Mouse (Mus musculus) ES-E14 (cell line): Measurements from ENCODE around the gene Bola2.

Source experiments
- CHD2 ChIP-seq: IDR thresholded peaks from 2 replicates; pipeline ENCODE4 v1.6.1; 2014; ENCODE audit warnings: mild to moderate bottlenecking, low read depth, low read length, inconsistent platforms
- HCFC1 ChIP-seq: IDR thresholded peaks from 2 replicates; pipeline ENCODE4 v1.6.1; 2012; ENCODE audit warnings: low read length, inconsistent platforms, borderline replicate concordance; ENCODE audit not compliant: insufficient read depth
- MAFK ChIP-seq: IDR thresholded peaks from 2 replicates; pipeline ENCODE4 v1.6.1; 2014; ENCODE audit warnings: mild to moderate bottlenecking, low read depth, low read length, inconsistent platforms; ENCODE audit not compliant: insufficient read depth
- ZC3H11A ChIP-seq: IDR thresholded peaks from 2 replicates; pipeline ENCODE4 v1.6.1; 2012; ENCODE audit warnings: low read depth, mild to moderate bottlenecking, inconsistent platforms, low read length, borderline replicate concordance
- ZNF384 ChIP-seq: IDR thresholded peaks from 2 replicates; pipeline ENCODE4 v1.6.1; 2012; ENCODE audit warnings: low read depth, low read length, inconsistent platforms

GRCm38 (mm10) chr7:126681221-126681620 lies 14.0 kb upstream of the Bola2 start:
- TF ChIP-seq MAFK, result no peak
- TF ChIP-seq CHD2, result no peak
- no peak for TF ChIP-seq HCFC1
- no peak for TF ChIP-seq ZNF384
- TF ChIP-seq ZC3H11A, result no peak
